Mouse (Mus musculus) kidney, adult 9 months (tissue): ENCODE data around the gene Lrpap1.

Experiments used
- DNase-seq: peaks from one replicate; pipeline ENCODE4 v3.0.0; 2022

Lrpap1 gene

DNA sequence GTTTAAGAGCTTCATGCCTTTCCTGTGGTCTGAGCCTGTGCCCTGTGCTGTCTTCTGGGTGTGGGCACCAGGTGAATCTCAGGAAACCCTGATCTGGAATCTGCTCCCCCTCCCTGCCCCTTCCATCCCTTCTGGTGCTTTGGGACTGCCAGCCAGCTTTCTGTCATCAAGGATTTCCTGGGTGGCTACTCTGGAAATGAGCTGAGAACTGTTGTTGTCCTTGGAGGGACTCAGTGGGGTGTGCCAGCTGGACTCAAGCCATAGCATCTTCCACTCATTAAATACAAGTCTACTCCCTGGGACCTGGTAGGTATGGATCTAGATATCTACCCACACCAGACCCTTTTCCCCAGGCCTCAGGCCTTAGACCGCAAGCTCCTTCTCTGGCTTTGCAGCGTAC is 12.9 kb upstream of the Lrpap1 start:
- no peak for DNase-seq

DNA sequence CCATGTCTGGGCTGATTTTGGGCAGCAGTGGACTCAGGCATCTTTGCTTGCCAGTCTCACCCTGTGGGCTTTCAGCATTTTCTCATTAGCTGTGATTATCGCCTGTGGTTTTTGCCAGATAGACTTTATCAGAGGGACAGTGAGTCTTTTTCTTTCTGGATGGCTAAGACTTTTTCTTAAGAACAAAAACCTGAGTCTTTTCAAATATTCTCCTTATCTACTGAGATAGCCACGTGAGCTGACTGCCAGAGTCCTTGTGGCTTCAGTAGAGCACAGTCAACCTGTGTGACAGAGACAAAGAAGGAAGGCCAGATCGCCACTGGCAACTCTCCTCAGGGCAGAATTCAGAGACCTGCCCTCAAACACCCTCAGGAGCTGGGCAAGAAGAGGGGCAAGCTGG is 12.1 kb upstream of the Lrpap1 start:
- no peak for DNase-seq

- DNase-seq = no peak
These were observed 10.4 kb upstream of the Lrpap1 start for GRCm38 (mm10) chr5:35116002-35116401.

- DNase-seq = no peak
These were observed 6.9 kb upstream of the Lrpap1 start for GRCm38 (mm10) chr5:35112444-35112843.

DNA sequence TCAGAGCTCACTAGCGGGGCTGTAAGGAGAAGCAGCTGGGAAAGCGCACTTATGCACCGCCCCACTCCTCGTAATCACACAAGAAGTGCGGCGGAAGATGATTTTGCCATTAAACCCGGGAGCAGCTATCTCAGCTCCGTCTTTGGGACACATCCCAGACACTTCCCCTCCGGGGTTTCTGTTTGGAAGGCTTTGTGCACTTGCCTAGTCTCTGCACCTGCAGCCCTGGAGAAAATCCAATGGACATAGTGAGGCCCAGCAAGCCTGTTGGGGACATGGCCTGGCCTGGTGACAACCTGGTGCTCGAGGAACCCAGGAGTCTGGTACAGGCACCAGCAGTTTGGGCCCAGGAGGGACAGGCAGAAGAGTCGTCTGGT is 344 bp upstream of the Lrpap1 start:
- DNase-seq = no peak

GRCm38 (mm10) chr5:35104183-35104959 is 1.2 kb downstream of the Lrpap1 start:
- DNase-seq = peak; percentile 76

- DNase-seq = no peak
These were observed 2.0 kb downstream of the Lrpap1 start for GRCm38 (mm10) chr5:35103528-35103927.

DNA sequence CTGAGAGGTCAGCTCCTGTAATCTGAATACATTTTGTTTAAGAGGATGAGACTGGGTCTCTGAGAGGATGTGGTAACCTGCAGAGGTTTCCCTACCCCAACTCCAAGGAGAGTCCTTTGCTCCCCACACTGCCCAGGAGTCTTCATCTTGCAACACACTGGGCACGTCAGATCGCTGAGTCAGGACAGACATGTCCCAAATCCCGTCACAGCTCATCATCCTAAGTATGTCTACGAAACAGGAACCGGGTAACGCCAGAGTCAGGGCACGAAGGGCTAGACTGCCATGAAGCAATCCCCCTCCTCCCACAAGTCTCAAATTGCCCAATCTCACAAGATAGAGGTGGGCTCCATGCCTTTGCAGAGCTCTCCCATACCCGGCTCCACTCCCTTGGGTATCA is 2.5 kb downstream of the Lrpap1 start:
- no peak for DNase-seq

GRCm38 (mm10) chr5:35091636-35092035 is 13.9 kb downstream of the Lrpap1 start:
- DNase-seq = no peak

- DNase-seq = no peak
These were observed 16.0 kb downstream of the Lrpap1 start for GRCm38 (mm10) chr5:35089614-35089963.

DNA sequence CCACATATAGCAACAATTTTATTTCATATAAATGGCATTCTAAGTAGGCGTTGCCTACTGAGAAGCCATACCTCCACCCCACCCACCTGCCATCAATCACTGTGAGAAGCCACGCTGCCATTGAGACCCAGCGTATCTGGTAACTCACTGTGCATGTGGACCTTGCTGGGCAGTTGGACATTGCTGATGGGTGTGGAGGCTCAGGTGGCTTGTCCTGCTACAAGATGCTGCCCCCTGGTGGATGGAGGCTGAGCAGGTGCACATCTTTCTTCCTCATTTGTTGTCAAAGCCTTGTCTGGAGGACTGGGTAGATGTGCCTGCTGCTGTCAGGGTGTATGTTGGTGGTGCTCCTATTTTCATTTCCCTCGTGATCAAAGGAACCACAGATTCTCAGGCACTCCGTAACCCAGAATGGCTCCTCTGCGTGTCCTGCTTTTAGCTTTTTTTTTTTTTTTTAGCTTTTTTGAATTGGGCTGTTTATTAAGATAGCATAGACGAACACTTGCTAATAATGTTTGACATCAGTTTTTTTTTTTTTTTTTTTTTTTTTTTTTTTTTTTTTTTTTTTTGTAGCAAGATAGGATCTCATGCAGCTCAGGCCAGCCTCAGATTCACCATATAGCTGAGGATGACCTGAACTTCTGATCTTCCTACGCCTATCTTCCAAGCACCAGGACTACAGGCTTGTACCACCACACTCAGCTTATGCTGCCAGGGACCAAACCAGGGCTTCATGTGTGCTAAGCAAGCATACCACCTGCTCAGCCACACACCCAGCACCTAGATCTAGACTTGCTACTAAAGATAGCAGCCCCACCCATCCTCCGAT is 16.6 kb downstream of the Lrpap1 start:
- peak; percentile 85 for DNase-seq

- DNase-seq = no peak
These were observed 20.7 kb downstream of the Lrpap1 start for GRCm38 (mm10) chr5:35084913-35085312.

DNA sequence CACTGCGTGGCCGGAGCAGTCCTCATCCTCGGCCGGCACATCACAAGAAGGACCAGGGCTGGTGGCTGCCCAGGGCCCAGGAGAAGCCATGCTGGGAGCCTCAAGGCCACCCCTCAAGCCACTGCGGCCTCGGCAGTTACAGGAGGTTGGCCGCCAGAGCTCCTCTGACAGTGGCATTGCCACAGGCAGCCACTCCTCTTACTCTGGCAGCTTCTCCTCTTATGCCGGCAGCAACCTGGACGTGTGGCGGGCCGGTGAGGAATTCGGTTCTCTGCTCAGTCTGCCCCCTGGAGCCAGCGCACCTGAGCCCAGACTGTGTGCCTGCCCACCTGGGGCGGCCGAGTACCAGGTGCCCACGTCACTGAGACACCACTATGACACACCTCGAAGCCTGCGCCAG is 26.5 kb downstream of the Lrpap1 start:
- DNase-seq = no peak

GRCm38 (mm10) chr5:35076369-35076768 is 29.2 kb downstream of the Lrpap1 start:
- no peak for DNase-seq

GRCm38 (mm10) chr5:35073992-35074391 is 31.6 kb downstream of the Lrpap1 start:
- no peak for DNase-seq

- DNase-seq = no peak
These were observed 32.3 kb downstream of the Lrpap1 start for GRCm38 (mm10) chr5:35073235-35073634.

GRCm38 (mm10) chr5:35071855-35072254 is 33.7 kb downstream of the Lrpap1 start:
- no peak for DNase-seq

- DNase-seq = no peak
These were observed 34.6 kb downstream of the Lrpap1 start for GRCm38 (mm10) chr5:35070953-35071352.

DNA sequence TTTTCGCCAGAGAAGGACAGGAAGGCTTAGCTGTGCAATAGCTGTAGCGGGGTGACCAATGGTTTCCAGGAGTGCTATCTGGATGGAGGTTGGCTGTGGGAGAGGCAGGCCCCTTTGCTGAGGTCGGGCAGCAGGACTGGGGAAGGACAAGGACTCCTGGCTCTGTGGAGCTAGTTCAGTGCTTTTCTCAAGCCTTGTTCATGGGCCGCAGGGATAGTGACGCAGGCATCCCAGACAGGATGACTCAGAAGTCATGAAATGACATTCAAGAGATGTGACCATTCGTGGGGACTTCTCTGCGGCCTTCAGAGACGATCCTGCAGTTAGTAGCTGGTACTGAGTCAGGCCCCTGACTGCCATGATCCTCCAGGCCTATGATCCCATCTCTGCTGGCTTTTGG is 35.3 kb downstream of the Lrpap1 start:
- no peak for DNase-seq

DNA sequence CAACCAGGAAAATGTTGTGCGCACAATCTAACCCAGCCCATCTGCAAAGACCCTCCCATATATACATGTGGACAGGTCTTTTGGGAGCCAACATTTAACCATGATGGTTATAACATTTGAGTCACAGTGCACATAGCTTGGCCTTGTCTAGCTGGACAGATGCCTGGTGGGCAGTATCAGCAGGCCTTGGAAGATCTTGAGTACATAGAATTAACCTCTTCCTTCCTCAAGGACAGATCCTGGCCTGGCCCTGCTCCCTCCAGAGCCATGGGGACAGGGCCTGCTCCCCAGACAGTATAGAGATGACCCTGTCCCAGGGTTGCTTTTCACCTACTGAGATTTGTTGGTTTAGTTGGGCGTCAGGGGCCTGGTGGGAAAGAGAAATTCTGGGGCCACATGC is 35.7 kb downstream of the Lrpap1 start:
- DNase-seq = no peak

- DNase-seq = no peak
These were observed 45.5 kb downstream of the Lrpap1 start for GRCm38 (mm10) chr5:35060098-35060497.

GRCm38 (mm10) chr5:35058216-35058615 is 47.4 kb downstream of the Lrpap1 start:
- DNase-seq = no peak

DNA sequence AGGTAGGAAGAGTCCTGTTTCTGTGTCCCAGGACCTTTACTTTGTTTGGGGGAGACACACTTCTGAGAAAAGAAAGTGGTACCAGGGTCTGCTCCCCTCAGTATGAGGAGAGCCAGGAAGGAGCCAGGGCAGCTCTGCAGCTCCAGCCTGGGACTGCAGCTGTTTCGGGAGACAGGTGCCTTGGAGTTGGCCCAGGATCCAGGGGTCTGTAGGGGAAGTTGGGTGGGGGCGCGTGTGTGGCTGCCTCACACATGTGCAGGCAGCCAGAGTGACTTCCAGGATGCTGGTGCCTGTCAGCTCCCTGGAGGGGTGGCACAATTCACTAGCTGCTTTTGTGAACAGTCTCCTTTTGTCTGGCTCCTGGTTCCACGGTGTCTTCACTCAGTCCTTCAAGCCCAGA is 48.0 kb downstream of the Lrpap1 start:
- no peak for DNase-seq
